Mouse (Mus musculus): ENCODE measurements around the gene Gm6525.

Gm6525 gene

GRCm38 (mm10) chr3:84211340-84211875 is 37.5 kb downstream of the Gm6525 start:
- no peak for DNase-seq (ENCODE audit: low spot score)

GRCm38 (mm10) chr3:84214501-84214900 is 40.6 kb downstream of the Gm6525 start:
- no peak for DNase-seq (ENCODE audit: low spot score)

GRCm38 (mm10) chr3:84215253-84215652 is 41.3 kb downstream of the Gm6525 start:
- no peak for DNase-seq (ENCODE audit: low spot score)

- DNase-seq (ENCODE audit: low spot score): no peak
Observed at GRCm38 (mm10) chr3:84215743-84216360, 41.9 kb downstream of the Gm6525 start.

- no peak for DNase-seq (ENCODE audit: low spot score)
Observed at GRCm38 (mm10) chr3:84217118-84217960, 43.4 kb downstream of the Gm6525 start.

- no peak for DNase-seq (ENCODE audit: low spot score)
Observed at GRCm38 (mm10) chr3:84217961-84218351, 44.1 kb downstream of the Gm6525 start.

GRCm38 (mm10) chr3:84218498-84218897 is 44.6 kb downstream of the Gm6525 start:
- DNase-seq (ENCODE audit: low spot score): no peak

GRCm38 (mm10) chr3:84219166-84219710 is 45.3 kb downstream of the Gm6525 start:
- no peak for DNase-seq (ENCODE audit: low spot score)

- DNase-seq (ENCODE audit: low spot score): no peak
Observed at GRCm38 (mm10) chr3:84219720-84220273, 45.9 kb downstream of the Gm6525 start.

- no peak for DNase-seq (ENCODE audit: low spot score)
Observed at GRCm38 (mm10) chr3:84220326-84220725, 46.4 kb downstream of the Gm6525 start.

GRCm38 (mm10) chr3:84220748-84221147 is 46.8 kb downstream of the Gm6525 start:
- no peak for DNase-seq (ENCODE audit: low spot score)
